Mouse (Mus musculus): ENCODE measurements around the gene Dis3. TPM values are rescaled to one million over a fixed set of nuclear protein-coding genes. Genes with fewer than 3 reads are reported as not detected.

Gene Dis3
- total and polyA plus RNA-seq, 2 experiments from 2014 or later = 16.3 to 26.1 TPM

DNA sequence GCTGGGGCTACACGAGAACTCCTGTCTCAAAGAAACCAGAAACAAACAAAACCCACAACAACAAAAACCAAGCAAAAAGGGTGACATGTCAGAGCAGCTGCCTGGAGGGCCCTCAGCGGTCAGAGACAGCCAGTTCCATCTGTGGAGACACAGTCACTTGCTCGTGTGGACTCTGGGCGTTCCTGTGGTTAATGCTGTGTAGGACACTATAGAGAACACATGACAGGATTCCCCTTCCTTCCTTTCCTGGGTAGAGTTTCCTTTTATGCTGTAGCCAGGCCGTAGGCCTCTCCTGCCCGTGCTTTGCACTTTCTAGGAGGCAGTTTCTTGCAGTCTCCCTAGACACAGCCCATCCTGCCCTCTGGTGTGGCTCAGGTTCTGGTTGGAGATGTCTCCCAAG is 9.2 kb upstream of the Dis3 start:
- Histone ChIP-seq H3K9me3 (ENCODE audit: low read length) (no peaks in the 10 kb centered on the region), H3K4me1 (ENCODE audit: insufficient read depth, low read length) (no peaks in the 10 kb centered on the region), H3K27me3 (ENCODE audit: insufficient read depth, low read length) (no peaks in the 10 kb centered on the region), H3K4me3 (ENCODE audit: low read length) (no peak overlapping the region), H3K4me2 (ENCODE audit: low read depth, low read length) (no peak overlapping the region), H3K36me3 (ENCODE audit: insufficient read depth, low read length) (peaks cover 36% of the 10 kb centered on the region), H3K9ac (replicated peaks; ENCODE audit: low read length) (no peak overlapping the region), H3K27ac (no peak overlapping the region)
- ATAC-seq (no peak), DNase-seq (ENCODE audit: low spot score) (no peak)
- 89% methylated on average over 6 of the region's 6 CpGs for WGBS
- no peak for TF ChIP-seq CTCF (IDR thresholded peaks at IDR 0.05; ENCODE audit: low read depth)

DNA sequence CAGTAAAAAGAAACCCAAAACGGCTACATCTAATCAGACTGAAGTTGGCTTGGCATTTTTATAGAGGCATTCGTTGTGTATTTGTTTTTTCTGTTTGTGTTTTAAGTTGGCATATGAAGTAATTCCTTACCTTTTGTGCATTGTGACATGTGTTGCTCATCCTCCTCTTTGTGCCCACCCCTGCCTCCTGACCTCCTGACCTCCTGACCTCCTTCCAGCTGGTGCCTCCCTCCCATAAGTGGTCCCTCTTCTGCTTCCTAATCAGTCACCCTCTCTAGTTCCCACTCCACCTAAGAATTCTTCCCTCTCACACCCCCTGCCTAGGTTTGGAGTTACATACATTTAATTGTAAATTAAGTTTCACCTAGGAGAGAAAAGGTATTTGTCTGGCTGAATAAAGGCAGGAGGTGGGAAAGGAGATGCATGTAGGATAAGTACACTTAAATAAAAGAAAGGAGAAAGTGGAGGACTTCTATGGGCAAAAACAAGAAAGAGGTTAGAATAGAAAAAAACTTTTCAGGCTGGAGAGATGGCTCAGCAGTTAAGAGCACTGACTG is 8.1 kb upstream of the Dis3 start:
- no peak overlapping the region for H3K4me3 ChIP-seq (ENCODE audit: low read length)
- TF ChIP-seq CTCF (IDR thresholded peaks at IDR 0.05; ENCODE audit: low read depth) = no peak
- no peaks in the 10 kb centered on the region for H3K4me1 ChIP-seq (ENCODE audit: insufficient read depth, low read length)
- H3K27me3 ChIP-seq (ENCODE audit: insufficient read depth, low read length) = no peaks in the 10 kb centered on the region
- H3K36me3 ChIP-seq (ENCODE audit: insufficient read depth, low read length) = peaks cover 33% of the 10 kb centered on the region
- no peak overlapping the region for H3K9ac ChIP-seq (replicated peaks; ENCODE audit: low read length)
- no peak overlapping the region for H3K27ac ChIP-seq
- no peak for DNase-seq (ENCODE audit: low spot score)
- H3K9me3 ChIP-seq (ENCODE audit: low read length) = no peaks in the 10 kb centered on the region
- WGBS = 61% methylated on average over 2 of the region's 2 CpGs
- no peak overlapping the region for H3K4me2 ChIP-seq (ENCODE audit: low read depth, low read length)
- ATAC-seq = no peak

DNA sequence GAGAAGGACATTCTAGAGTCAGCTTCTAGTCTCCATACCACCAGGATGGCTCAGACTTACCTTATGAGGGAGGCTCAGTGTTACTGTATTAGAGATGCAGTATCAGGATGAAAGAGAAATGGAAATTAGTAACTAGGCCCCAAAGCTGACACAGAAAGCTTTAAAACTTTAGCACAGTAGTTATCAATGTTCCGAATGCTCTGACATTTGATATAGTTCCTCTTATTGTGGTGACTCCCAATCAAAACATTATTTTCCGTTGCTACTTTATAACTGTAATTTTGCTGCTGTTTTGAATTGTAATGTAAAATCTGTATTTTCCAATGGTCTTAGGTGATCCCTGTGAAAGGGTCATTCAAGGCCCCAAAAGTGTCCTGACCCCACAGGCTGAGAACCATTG is 7.1 kb upstream of the Dis3 start:
- Histone ChIP-seq H3K4me2 (ENCODE audit: low read depth, low read length) (no peak overlapping the region), H3K36me3 (ENCODE audit: insufficient read depth, low read length) (peaks cover 36% of the 10 kb centered on the region), H3K9me3 (ENCODE audit: low read length) (no peaks in the 10 kb centered on the region), H3K27ac (no peak overlapping the region), H3K27me3 (ENCODE audit: insufficient read depth, low read length) (no peaks in the 10 kb centered on the region), H3K4me1 (ENCODE audit: insufficient read depth, low read length) (no peaks in the 10 kb centered on the region), H3K9ac (replicated peaks; ENCODE audit: low read length) (no peak overlapping the region), H3K4me3 (ENCODE audit: low read length) (no peak overlapping the region)
- no peak for ATAC-seq
- DNase-seq (ENCODE audit: low spot score) = no peak
- 91% methylated on average over 2 of the region's 2 CpGs for WGBS
- no peak for TF ChIP-seq CTCF (IDR thresholded peaks at IDR 0.05; ENCODE audit: low read depth)

DNA sequence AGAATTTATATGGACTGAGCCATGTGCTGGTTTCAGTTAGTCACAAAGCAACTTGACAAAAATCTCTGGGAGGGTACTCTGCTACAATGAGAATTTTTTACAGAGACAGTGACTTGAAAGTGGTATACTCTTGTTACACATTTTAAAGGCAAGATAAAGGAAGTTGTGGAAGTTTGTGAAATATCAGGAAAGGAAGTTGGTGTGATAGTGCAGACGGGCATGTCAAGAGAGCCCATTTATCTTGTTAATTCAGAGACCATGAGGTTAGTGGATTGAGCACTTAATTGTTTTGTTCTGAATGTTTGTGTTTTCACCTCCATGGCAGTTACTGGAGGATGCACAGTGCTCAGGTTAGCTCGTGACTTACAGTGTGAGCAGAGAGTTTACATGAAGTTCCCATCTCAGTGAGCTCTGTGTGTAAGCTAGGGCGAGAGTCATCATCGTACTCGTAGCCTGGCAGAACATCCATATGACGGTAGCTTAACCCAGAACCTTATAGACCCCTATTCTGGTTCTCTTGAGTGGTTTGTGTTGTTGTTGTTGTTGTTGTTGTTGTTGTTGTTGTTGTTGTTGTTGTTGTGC is 5.1 kb upstream of the Dis3 start:
- Histone ChIP-seq H3K4me3 (ENCODE audit: low read length) (no peak overlapping the region), H3K4me2 (ENCODE audit: low read depth, low read length) (no peak overlapping the region), H3K4me1 (ENCODE audit: insufficient read depth, low read length) (no peaks in the 10 kb centered on the region), H3K9ac (replicated peaks; ENCODE audit: low read length) (no peak overlapping the region), H3K27me3 (ENCODE audit: insufficient read depth, low read length) (no peaks in the 10 kb centered on the region), H3K27ac (no peak overlapping the region), H3K36me3 (ENCODE audit: insufficient read depth, low read length) (peaks cover 31% of the 10 kb centered on the region), H3K9me3 (ENCODE audit: low read length) (no peaks in the 10 kb centered on the region)
- ATAC-seq (no peak), DNase-seq (ENCODE audit: low spot score) (no peak)
- 90% methylated on average over 6 of the region's 6 CpGs for WGBS
- TF ChIP-seq CTCF (IDR thresholded peaks at IDR 0.05; ENCODE audit: low read depth) = no peak

DNA sequence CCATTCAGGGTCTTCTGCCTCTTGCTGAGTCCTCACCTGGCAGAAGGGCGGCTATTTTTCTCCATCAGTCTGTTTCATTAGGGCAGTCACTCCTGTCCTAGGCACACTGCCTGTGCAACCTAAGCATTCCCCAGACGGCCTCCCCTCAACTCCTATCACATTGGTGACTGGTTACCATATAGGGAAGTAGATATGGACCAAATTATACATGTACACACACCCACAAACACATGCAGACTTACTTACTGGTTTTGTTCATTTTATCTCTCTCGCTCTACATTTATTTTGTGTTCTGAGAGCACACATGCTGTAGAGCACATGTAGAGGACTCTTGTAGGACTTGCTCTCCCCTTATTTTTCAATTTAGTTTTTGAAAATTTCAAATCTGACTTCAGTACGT is 3.5 kb upstream of the Dis3 start:
- ATAC-seq (no peak), DNase-seq (ENCODE audit: low spot score) (no peak)
- WGBS = 92% methylated on average over 4 of the region's 4 CpGs
- no peak for TF ChIP-seq CTCF (IDR thresholded peaks at IDR 0.05; ENCODE audit: low read depth)
- no peaks in the 10 kb centered on the region for H3K9me3 ChIP-seq (ENCODE audit: low read length)
- no peaks in the 10 kb centered on the region for H3K27me3 ChIP-seq (ENCODE audit: insufficient read depth, low read length)
- no peak overlapping the region for H3K4me2 ChIP-seq (ENCODE audit: low read depth, low read length)
- 0 out of 2 replicates have a peak, but pooled peaks cover 3% of the 10 kb centered on the region for H3K4me1 ChIP-seq (ENCODE audit: insufficient read depth, low read length)
- no peak overlapping the region for H3K9ac ChIP-seq (replicated peaks; ENCODE audit: low read length)
- H3K4me3 ChIP-seq (ENCODE audit: low read length) = no peak overlapping the region
- peaks cover 19% of the 10 kb centered on the region for H3K36me3 ChIP-seq (ENCODE audit: insufficient read depth, low read length)
- no peak overlapping the region for H3K27ac ChIP-seq

DNA sequence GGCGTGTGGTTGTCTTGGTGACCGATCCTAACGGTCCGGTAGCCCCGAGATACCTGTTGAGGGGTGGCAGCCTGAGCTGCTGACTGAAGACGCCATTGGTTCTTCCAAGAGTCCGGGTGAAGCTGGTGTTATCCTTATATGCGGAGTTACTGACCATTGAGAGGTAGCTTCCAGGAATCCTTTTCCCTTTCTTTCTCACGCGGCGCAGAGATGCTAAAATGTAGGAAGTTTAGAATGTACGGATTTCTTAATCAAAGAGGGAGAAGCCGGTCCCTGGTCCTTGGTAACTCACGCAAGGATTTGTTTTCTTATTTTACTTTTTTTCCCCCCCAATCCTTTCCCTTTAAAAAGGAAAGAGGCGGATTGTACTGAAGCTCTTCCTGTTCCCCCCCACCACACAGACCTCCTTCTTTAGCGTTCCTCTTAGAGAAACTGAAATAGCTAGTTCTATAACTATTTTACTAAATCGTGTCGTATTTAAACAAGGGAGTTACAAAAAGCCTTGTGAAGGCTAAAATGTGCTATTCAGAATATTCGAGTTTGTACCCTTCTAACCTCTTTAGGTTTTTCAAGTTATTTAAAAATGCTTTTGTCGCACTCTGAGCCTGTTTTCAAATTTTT is 507 bp upstream of the Dis3 start:
- ATAC-seq (0 out of 2 replicates have a peak, but pooled peaks have one; percentile 21), DNase-seq (ENCODE audit: low spot score) (peak; percentile 47)
- Histone ChIP-seq H3K36me3 (ENCODE audit: insufficient read depth, low read length) (peaks cover 20% of the 10 kb centered on the region; the same call in 1 of the 2 replicates), H3K27ac (peak overlapping the region; percentile 36; the same call in 1 of the 2 replicates), H3K9ac (replicated peaks; ENCODE audit: low read length) (peak overlapping the region; percentile 90), H3K27me3 (ENCODE audit: insufficient read depth, low read length) (no peaks in the 10 kb centered on the region), H3K4me3 (ENCODE audit: low read length) (peak overlapping the region; percentile 94), H3K9me3 (ENCODE audit: low read length) (no peaks in the 10 kb centered on the region), H3K4me1 (ENCODE audit: insufficient read depth, low read length) (0 out of 2 replicates have a peak, but pooled peaks cover 3% of the 10 kb centered on the region), H3K4me2 (ENCODE audit: low read depth, low read length) (peak overlapping the region; percentile 76)
- WGBS = 6% methylated on average over 20 of the region's 20 CpGs
- TF ChIP-seq CTCF (IDR thresholded peaks at IDR 0.05; ENCODE audit: low read depth) = no peak

DNA sequence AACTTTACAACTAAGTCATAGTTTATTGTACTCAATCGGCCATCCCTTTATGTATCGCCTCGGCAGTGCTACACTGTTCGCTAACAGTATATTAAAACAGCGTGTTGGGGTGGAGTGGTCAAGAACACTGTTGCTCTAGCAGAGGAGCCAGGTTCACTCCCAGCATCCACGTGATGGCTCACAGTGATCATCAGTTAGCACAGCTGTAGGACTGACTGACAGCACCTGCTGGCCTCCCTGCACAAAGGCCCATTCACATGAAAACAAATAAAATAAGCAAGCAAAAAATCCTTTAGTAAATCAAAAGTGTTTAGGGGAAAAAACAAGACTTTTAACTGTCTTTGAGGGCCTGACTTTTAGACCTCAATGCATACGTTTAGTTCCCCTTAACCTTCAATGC is 10.6 kb downstream of the Dis3 start:
- no peak for TF ChIP-seq CTCF (IDR thresholded peaks at IDR 0.05; ENCODE audit: low read depth)
- DNase-seq (ENCODE audit: low spot score) (no peak), ATAC-seq (no peak)
- H3K36me3 ChIP-seq (ENCODE audit: insufficient read depth, low read length) = peaks cover 47% of the 10 kb centered on the region
- no peak overlapping the region for H3K27ac ChIP-seq
- no peaks in the 10 kb centered on the region for H3K4me1 ChIP-seq (ENCODE audit: insufficient read depth, low read length)
- H3K4me2 ChIP-seq (ENCODE audit: low read depth, low read length) = no peak overlapping the region
- no peaks in the 10 kb centered on the region for H3K9me3 ChIP-seq (ENCODE audit: low read length)
- 92% methylated on average over 7 of the region's 7 CpGs for WGBS
- no peak overlapping the region for H3K9ac ChIP-seq (replicated peaks; ENCODE audit: low read length)
- H3K27me3 ChIP-seq (ENCODE audit: insufficient read depth, low read length) = no peaks in the 10 kb centered on the region
- H3K4me3 ChIP-seq (ENCODE audit: low read length) = no peak overlapping the region

Measured in hindbrain, postnatal 0 days (tissue).